Mouse (Mus musculus): ENCODE measurements around the gene Aoc3.
A peak's percentile ranks its signal among the peaks of the same experiment; 100 is the strongest.
"Not testable (repeated sequence)": the region's sequence is repeated elsewhere in the genome, so short reads cannot be mapped to it uniquely, and the experiment has no call there.

The Aoc3 gene

GRCm38 (mm10) chr11:101330371-101330924 lies at the start of gene Aoc3:
Gene Aoc3, plus strand, starts transcription at chr11:101330605.
- DNase-seq: no peak

- no peak for DNase-seq
Observed at GRCm38 (mm10) chr11:101280837-101281236, 49.6 kb upstream of the Aoc3 start.

- DNase-seq: no peak
Observed at GRCm38 (mm10) chr11:101282896-101283295, 47.5 kb upstream of the Aoc3 start.

GRCm38 (mm10) chr11:101283805-101284204 lies 46.6 kb upstream of the Aoc3 start:
- DNase-seq: no peak

GRCm38 (mm10) chr11:101287306-101287705 lies 43.1 kb upstream of the Aoc3 start:
- DNase-seq: no peak

- DNase-seq: no peak
Observed at GRCm38 (mm10) chr11:101291231-101291630, 39.2 kb upstream of the Aoc3 start.

- no peak for DNase-seq
Observed at GRCm38 (mm10) chr11:101295191-101295590, 35.2 kb upstream of the Aoc3 start.

- no peak for DNase-seq
Observed at GRCm38 (mm10) chr11:101300881-101301280, 29.5 kb upstream of the Aoc3 start.

- DNase-seq: no peak
Observed at GRCm38 (mm10) chr11:101301299-101302003, 29.0 kb upstream of the Aoc3 start.

GRCm38 (mm10) chr11:101302004-101302798 lies 28.2 kb upstream of the Aoc3 start, which contains the start of gene Becn1:
Gene Becn1, minus strand, starts transcription at chr11:101302286.
- DNase-seq: peak; percentile 96

GRCm38 (mm10) chr11:101307744-101308143 lies 22.7 kb upstream of the Aoc3 start:
- DNase-seq: no peak

- no peak for DNase-seq
Observed at GRCm38 (mm10) chr11:101311083-101311482, 19.3 kb upstream of the Aoc3 start.

- DNase-seq: no peak
Observed at GRCm38 (mm10) chr11:101312150-101312549, 18.3 kb upstream of the Aoc3 start.

GRCm38 (mm10) chr11:101314567-101314966 lies 15.8 kb upstream of the Aoc3 start:
- DNase-seq: no peak

- DNase-seq: no peak
Observed at GRCm38 (mm10) chr11:101315082-101315650, 15.2 kb upstream of the Aoc3 start.

- peak; percentile 95 for DNase-seq
Observed at GRCm38 (mm10) chr11:101315665-101316500, 14.5 kb upstream of the Aoc3 start, which contains the start of gene Psme3. Gene Psme3, plus strand, starts transcription at chr11:101316213.

GRCm38 (mm10) chr11:101316501-101316917 lies 13.9 kb upstream of the Aoc3 start:
- DNase-seq: no peak

- peak; percentile 58 for DNase-seq
Observed at GRCm38 (mm10) chr11:101323609-101324008, 6.8 kb upstream of the Aoc3 start.

- DNase-seq: no peak
Observed at GRCm38 (mm10) chr11:101324763-101325162, 5.6 kb upstream of the Aoc3 start, which contains the start of gene Aoc2. Gene Aoc2, plus strand, starts transcription at chr11:101325063.

GRCm38 (mm10) chr11:101325201-101325600 lies 5.2 kb upstream of the Aoc3 start:
- not testable (repeated sequence) for DNase-seq

GRCm38 (mm10) chr11:101326147-101326546 lies 4.3 kb upstream of the Aoc3 start:
- DNase-seq: no peak

GRCm38 (mm10) chr11:101327311-101327710 lies 3.1 kb upstream of the Aoc3 start:
- no peak for DNase-seq

Measured in right cerebral cortex, adult 18-20 months (tissue).